Mouse (Mus musculus) brain, embryonic 14.5 days (tissue): Measurements from ENCODE around the gene Rbfox3.

ENCODE experiments used
- CTCF ChIP-seq: fragments of 200-500 bp; IDR thresholded peaks from 2 replicates; pipeline ENCODE4 v1.5.1; 2012; ENCODE audit warnings: inconsistent platforms, mild to moderate bottlenecking, moderate library complexity, borderline replicate concordance; ENCODE audit not compliant: insufficient read depth, insufficient read length; ENCODE audit errors: extremely low read depth
- POLR2A ChIP-seq: fragments of 200-500 bp; IDR thresholded peaks from 2 replicates; pipeline ENCODE4 v1.6.1; 2012; ENCODE audit warnings: mild to moderate bottlenecking, inconsistent platforms, borderline replicate concordance; ENCODE audit not compliant: poor library complexity, insufficient read depth, insufficient read length, severe bottlenecking; ENCODE audit errors: extremely low read depth

DNA sequence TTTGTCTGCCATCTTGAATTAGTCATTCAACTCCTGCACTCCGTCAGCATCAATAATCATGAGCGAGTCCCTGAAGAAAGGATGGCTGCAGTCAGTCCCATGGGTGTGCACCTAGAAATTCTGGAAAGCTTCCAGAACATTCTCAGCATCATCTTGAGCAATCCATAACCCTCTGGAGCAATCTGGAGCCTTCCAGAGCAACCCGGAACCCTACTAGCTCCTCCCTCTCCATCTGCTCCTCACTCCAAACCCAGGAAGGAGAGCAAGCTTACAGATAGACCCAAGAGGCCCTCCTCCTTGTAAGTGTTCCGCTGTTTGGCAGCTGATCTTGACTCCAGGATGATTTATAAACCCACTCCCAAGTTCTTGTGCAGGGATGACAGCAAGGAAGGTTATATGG lies 17.2 kb downstream of the Rbfox3 start:
- no peak for TF ChIP-seq POLR2A
- no peak for TF ChIP-seq CTCF
